Mouse (Mus musculus): Measurements from ENCODE around the gene Zdhhc18. TPM values are rescaled to one million over a fixed set of nuclear protein-coding genes. Genes with fewer than 3 reads are reported as not detected.
A peak's percentile ranks its signal among the peaks of the same experiment; 100 is the strongest.

Zdhhc18 gene
- polyA plus RNA-seq, 1 experiment from 2014 or later: 3.6 TPM

DNA sequence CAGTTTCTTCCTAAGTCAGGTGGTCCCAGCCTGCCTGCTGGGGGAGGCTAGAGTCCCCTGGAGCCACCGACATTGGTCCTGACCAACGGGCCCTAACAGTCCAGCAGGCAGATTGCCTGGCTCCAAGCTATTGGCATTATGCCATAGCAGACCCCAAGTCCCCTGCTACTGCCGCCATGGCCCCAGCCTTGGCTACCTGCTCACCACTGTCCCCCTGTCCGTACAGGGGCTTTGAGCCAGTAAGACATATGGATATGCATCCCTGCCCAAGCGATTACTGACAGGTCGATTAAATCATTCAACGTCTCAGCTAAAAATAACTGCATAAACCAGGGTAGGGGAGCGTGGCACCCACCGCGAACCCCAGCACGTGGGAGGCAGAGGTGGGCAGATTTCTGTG lies 32.0 kb downstream of the Zdhhc18 start:
- H3K4me1 ChIP-seq (ENCODE audit: control insufficient read depth, insufficient read depth, low read depth, low read length): no peaks in the 10 kb centered on the region
- WGBS: 85% methylated on average over 11 of the region's 11 CpGs
- H3K27me3 ChIP-seq (replicated peaks; ENCODE audit: control insufficient read depth, insufficient read depth, low read length): no peaks in the 10 kb centered on the region
- H3K36me3 ChIP-seq (ENCODE audit: control insufficient read depth, insufficient read depth, low read length): peaks cover 3% of the 10 kb centered on the region
- H3K9me3 ChIP-seq (ENCODE audit: control insufficient read depth, low read length): no peaks in the 10 kb centered on the region
- ATAC-seq: no peak; the same call in 1 of the 2 replicates
- H3K27ac ChIP-seq (ENCODE audit: low read depth, low read length): no peak overlapping the region
- H3K9ac ChIP-seq (ENCODE audit: low read depth, low read length): no peak overlapping the region
- H3K4me2 ChIP-seq (ENCODE audit: low read length): no peak overlapping the region
- no peak overlapping the region for H3K4me3 ChIP-seq (ENCODE audit: low read length)

- peaks cover 15% of the 10 kb centered on the region for H3K36me3 ChIP-seq (ENCODE audit: control insufficient read depth, insufficient read depth, low read length)
- no peak overlapping the region for H3K27ac ChIP-seq (ENCODE audit: low read depth, low read length)
- ATAC-seq: no peak
- H3K9me3 ChIP-seq (ENCODE audit: control insufficient read depth, low read length): no peaks in the 10 kb centered on the region
- no peaks in the 10 kb centered on the region for H3K4me1 ChIP-seq (ENCODE audit: control insufficient read depth, insufficient read depth, low read depth, low read length)
- no peak overlapping the region for H3K4me2 ChIP-seq (ENCODE audit: low read length)
- WGBS: 80% methylated on average over 10 of the region's 10 CpGs
- no peaks in the 10 kb centered on the region for H3K27me3 ChIP-seq (replicated peaks; ENCODE audit: control insufficient read depth, insufficient read depth, low read length)
- no peak overlapping the region for H3K9ac ChIP-seq (ENCODE audit: low read depth, low read length)
- no peak overlapping the region for H3K4me3 ChIP-seq (ENCODE audit: low read length)
These were observed 34.5 kb downstream of the Zdhhc18 start for GRCm38 (mm10) chr4:133615416-133615815.

- peak; percentile 74 for ATAC-seq
- H3K4me3 ChIP-seq (ENCODE audit: low read length): no peak overlapping the region
- peak overlapping the region; percentile 34; the same call in 1 of the 2 replicates for H3K27ac ChIP-seq (ENCODE audit: low read depth, low read length)
- WGBS: 78% methylated on average over 8 of the region's 8 CpGs
- H3K9me3 ChIP-seq (ENCODE audit: control insufficient read depth, low read length): no peaks in the 10 kb centered on the region
- H3K9ac ChIP-seq (ENCODE audit: low read depth, low read length): no peak overlapping the region
- H3K4me2 ChIP-seq (ENCODE audit: low read length): no peak overlapping the region
- H3K27me3 ChIP-seq (replicated peaks; ENCODE audit: control insufficient read depth, insufficient read depth, low read length): no peaks in the 10 kb centered on the region
- peaks cover 15% of the 10 kb centered on the region for H3K36me3 ChIP-seq (ENCODE audit: control insufficient read depth, insufficient read depth, low read length)
- no peaks in the 10 kb centered on the region for H3K4me1 ChIP-seq (ENCODE audit: control insufficient read depth, insufficient read depth, low read depth, low read length)
These were observed 35.6 kb downstream of the Zdhhc18 start for GRCm38 (mm10) chr4:133614274-133614761.

GRCm38 (mm10) chr4:133613867-133614266 lies 36.1 kb downstream of the Zdhhc18 start:
- Histone ChIP-seq H3K36me3 (ENCODE audit: control insufficient read depth, insufficient read depth, low read length) (peaks cover 15% of the 10 kb centered on the region), H3K4me3 (ENCODE audit: low read length) (no peak overlapping the region), H3K4me2 (ENCODE audit: low read length) (no peak overlapping the region), H3K9me3 (ENCODE audit: control insufficient read depth, low read length) (no peaks in the 10 kb centered on the region), H3K9ac (ENCODE audit: low read depth, low read length) (no peak overlapping the region), H3K27ac (ENCODE audit: low read depth, low read length) (no peak overlapping the region), H3K27me3 (replicated peaks; ENCODE audit: control insufficient read depth, insufficient read depth, low read length) (no peaks in the 10 kb centered on the region), H3K4me1 (ENCODE audit: control insufficient read depth, insufficient read depth, low read depth, low read length) (no peaks in the 10 kb centered on the region)
- 79% methylated on average over 4 of the region's 4 CpGs for WGBS
- no peak for ATAC-seq

DNA sequence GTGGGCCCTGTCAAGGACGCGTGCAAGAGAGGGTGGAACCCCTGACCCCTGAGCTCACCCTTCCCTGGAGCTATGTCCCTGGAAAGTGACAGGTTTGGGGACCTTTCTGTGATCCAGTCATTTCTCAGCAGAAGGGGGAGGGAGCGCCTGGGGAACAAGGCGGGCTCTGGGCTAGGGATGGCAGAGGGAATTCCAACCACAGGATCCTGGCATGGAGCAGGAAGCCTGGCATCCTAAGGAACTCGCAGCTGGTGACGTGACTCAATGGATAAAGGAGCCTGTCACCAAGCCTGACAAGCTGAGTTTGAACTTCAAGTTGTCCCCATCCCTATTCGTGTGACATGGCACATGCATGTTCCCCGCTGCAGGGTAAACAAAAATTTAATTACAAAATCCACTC lies 36.9 kb downstream of the Zdhhc18 start:
- no peaks in the 10 kb centered on the region for H3K4me1 ChIP-seq (ENCODE audit: control insufficient read depth, insufficient read depth, low read depth, low read length)
- WGBS: 89% methylated on average over 8 of the region's 8 CpGs
- H3K36me3 ChIP-seq (ENCODE audit: control insufficient read depth, insufficient read depth, low read length): peaks cover 15% of the 10 kb centered on the region
- no peak overlapping the region for H3K4me3 ChIP-seq (ENCODE audit: low read length)
- H3K27me3 ChIP-seq (replicated peaks; ENCODE audit: control insufficient read depth, insufficient read depth, low read length): no peaks in the 10 kb centered on the region
- no peak overlapping the region for H3K9ac ChIP-seq (ENCODE audit: low read depth, low read length)
- H3K4me2 ChIP-seq (ENCODE audit: low read length): no peak overlapping the region
- no peak overlapping the region for H3K27ac ChIP-seq (ENCODE audit: low read depth, low read length)
- H3K9me3 ChIP-seq (ENCODE audit: control insufficient read depth, low read length): no peaks in the 10 kb centered on the region
- no peak for ATAC-seq

DNA sequence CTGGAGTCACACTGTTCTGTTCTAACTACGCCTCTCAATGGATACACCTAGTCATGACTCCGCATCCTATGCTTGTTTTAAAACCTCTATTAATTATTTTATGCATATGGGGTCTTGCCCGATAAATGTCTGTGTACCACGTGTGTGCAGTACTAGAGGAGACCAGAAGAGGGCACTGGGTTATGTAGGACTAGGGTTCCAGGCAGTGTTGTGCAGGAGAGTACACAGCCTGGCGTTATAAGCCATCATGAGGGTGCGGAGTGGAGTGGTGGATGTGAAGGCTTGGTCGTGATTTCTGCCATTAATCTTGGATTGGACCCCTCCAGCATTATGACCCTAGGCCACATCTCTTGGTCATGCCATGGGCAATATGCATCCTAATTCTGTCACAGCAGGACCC lies 37.5 kb downstream of the Zdhhc18 start:
- Histone ChIP-seq H3K4me1 (ENCODE audit: control insufficient read depth, insufficient read depth, low read depth, low read length) (no peaks in the 10 kb centered on the region), H3K9ac (ENCODE audit: low read depth, low read length) (no peak overlapping the region), H3K4me3 (ENCODE audit: low read length) (no peak overlapping the region), H3K4me2 (ENCODE audit: low read length) (no peak overlapping the region), H3K36me3 (ENCODE audit: control insufficient read depth, insufficient read depth, low read length) (peaks cover 15% of the 10 kb centered on the region), H3K9me3 (ENCODE audit: control insufficient read depth, low read length) (no peaks in the 10 kb centered on the region), H3K27ac (ENCODE audit: low read depth, low read length) (no peak overlapping the region), H3K27me3 (replicated peaks; ENCODE audit: control insufficient read depth, insufficient read depth, low read length) (no peaks in the 10 kb centered on the region)
- no peak for ATAC-seq
- WGBS: 97% methylated on average over 7 of the region's 7 CpGs

DNA sequence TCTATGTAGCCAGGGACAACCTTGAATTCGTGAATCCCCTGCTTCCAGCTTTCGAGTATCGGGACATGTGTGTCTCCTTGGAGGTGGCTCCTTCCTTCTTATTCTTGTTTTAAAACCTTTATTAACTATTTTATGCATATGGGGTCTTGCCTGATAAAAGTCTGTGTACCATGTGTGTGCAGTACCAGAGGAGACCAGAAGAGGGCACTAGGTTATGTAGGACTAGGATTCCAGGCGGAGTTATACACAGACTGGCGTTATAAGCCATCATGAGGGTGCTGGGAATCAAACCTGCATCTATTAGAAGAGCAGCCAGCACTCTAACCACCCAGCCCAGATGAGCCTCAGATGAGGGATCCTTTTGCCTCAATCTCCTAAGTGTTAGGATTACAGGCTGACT lies 38.1 kb downstream of the Zdhhc18 start:
- H3K9me3 ChIP-seq (ENCODE audit: control insufficient read depth, low read length): no peaks in the 10 kb centered on the region
- WGBS: 99% methylated on average over 5 of the region's 5 CpGs
- H3K27me3 ChIP-seq (replicated peaks; ENCODE audit: control insufficient read depth, insufficient read depth, low read length): no peaks in the 10 kb centered on the region
- H3K4me1 ChIP-seq (ENCODE audit: control insufficient read depth, insufficient read depth, low read depth, low read length): no peaks in the 10 kb centered on the region
- no peak overlapping the region for H3K9ac ChIP-seq (ENCODE audit: low read depth, low read length)
- no peak overlapping the region for H3K27ac ChIP-seq (ENCODE audit: low read depth, low read length)
- no peak overlapping the region for H3K4me3 ChIP-seq (ENCODE audit: low read length)
- H3K4me2 ChIP-seq (ENCODE audit: low read length): no peak overlapping the region
- no peak for ATAC-seq
- peaks cover 15% of the 10 kb centered on the region for H3K36me3 ChIP-seq (ENCODE audit: control insufficient read depth, insufficient read depth, low read length)

- Histone ChIP-seq H3K4me1 (ENCODE audit: control insufficient read depth, insufficient read depth, low read depth, low read length) (no peaks in the 10 kb centered on the region), H3K9me3 (ENCODE audit: control insufficient read depth, low read length) (no peaks in the 10 kb centered on the region), H3K4me3 (ENCODE audit: low read length) (no peak overlapping the region), H3K9ac (ENCODE audit: low read depth, low read length) (no peak overlapping the region), H3K27ac (ENCODE audit: low read depth, low read length) (no peak overlapping the region), H3K27me3 (replicated peaks; ENCODE audit: control insufficient read depth, insufficient read depth, low read length) (no peaks in the 10 kb centered on the region), H3K36me3 (ENCODE audit: control insufficient read depth, insufficient read depth, low read length) (peaks cover 17% of the 10 kb centered on the region), H3K4me2 (ENCODE audit: low read length) (no peak overlapping the region)
- WGBS: 14% methylated on average over 6 of the region's 6 CpGs
- ATAC-seq: peak; percentile 48; the same call in 1 of the 2 replicates
These were observed 40.2 kb downstream of the Zdhhc18 start for GRCm38 (mm10) chr4:133609719-133610118.

GRCm38 (mm10) chr4:133607284-133607683 lies 42.7 kb downstream of the Zdhhc18 start:
- Histone ChIP-seq H3K4me2 (ENCODE audit: low read length) (no peak overlapping the region), H3K9me3 (ENCODE audit: control insufficient read depth, low read length) (no peaks in the 10 kb centered on the region), H3K36me3 (ENCODE audit: control insufficient read depth, insufficient read depth, low read length) (peaks cover 8% of the 10 kb centered on the region), H3K4me3 (ENCODE audit: low read length) (no peak overlapping the region), H3K27ac (ENCODE audit: low read depth, low read length) (no peak overlapping the region), H3K9ac (ENCODE audit: low read depth, low read length) (no peak overlapping the region), H3K27me3 (replicated peaks; ENCODE audit: control insufficient read depth, insufficient read depth, low read length) (peaks cover 8% of the 10 kb centered on the region), H3K4me1 (ENCODE audit: control insufficient read depth, insufficient read depth, low read depth, low read length) (no peaks in the 10 kb centered on the region)
- WGBS: 76% methylated on average over 10 of the region's 10 CpGs
- ATAC-seq: no peak

- WGBS: 61% methylated on average over 9 of the region's 9 CpGs
- peaks cover 3% of the 10 kb centered on the region; the same call in 1 of the 2 replicates for H3K36me3 ChIP-seq (ENCODE audit: control insufficient read depth, insufficient read depth, low read length)
These were observed 44.6 kb downstream of the Zdhhc18 start for GRCm38 (mm10) chr4:133605330-133605729.

More at GRCm38 (mm10) chr4:133605330-133605729, 44.6 kb downstream of the Zdhhc18 start:
- Histone ChIP-seq H3K4me1 (ENCODE audit: control insufficient read depth, insufficient read depth, low read depth, low read length) (peaks cover 2% of the 10 kb centered on the region; the same call in 1 of the 2 replicates), H3K4me3 (ENCODE audit: low read length) (no peak overlapping the region), H3K9ac (ENCODE audit: low read depth, low read length) (no peak overlapping the region), H3K4me2 (ENCODE audit: low read length) (no peak overlapping the region), H3K27me3 (replicated peaks; ENCODE audit: control insufficient read depth, insufficient read depth, low read length) (peaks cover 18% of the 10 kb centered on the region), H3K27ac (ENCODE audit: low read depth, low read length) (no peak overlapping the region), H3K9me3 (ENCODE audit: control insufficient read depth, low read length) (no peaks in the 10 kb centered on the region)
- ATAC-seq: no peak
